Mouse (Mus musculus) cerebellum, postnatal 10 days (tissue): Measurements from ENCODE around the gene Mecom.

Source experiments
- DNase-seq, 2 experiments: peaks; one replicate each; pipeline ENCODE4 v3.0.0; 2021; ENCODE audit warnings: mixed read lengths in 2 of 2

The Mecom gene

DNA sequence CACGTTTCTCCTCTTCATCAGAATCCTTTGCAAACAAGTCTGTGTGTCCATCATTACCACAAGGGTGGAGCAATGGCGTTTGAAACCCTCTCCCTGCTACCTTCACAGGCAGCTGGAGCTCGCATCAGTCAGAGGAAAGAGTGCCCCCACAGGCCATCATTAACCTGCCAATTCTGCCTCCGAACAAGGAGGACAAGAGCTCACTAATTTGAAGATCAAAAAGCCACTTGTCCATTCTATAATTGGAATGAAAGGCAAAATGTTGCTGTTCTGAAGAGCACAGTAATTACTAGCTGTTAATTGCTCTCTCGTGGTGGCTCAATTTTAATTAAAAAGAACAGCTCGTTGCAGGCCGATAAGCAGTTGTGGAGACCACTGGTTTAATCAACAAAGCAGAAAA, 198.5 kb downstream of the Mecom start:
- peak; percentile 21 to 34 for DNase-seq

DNA sequence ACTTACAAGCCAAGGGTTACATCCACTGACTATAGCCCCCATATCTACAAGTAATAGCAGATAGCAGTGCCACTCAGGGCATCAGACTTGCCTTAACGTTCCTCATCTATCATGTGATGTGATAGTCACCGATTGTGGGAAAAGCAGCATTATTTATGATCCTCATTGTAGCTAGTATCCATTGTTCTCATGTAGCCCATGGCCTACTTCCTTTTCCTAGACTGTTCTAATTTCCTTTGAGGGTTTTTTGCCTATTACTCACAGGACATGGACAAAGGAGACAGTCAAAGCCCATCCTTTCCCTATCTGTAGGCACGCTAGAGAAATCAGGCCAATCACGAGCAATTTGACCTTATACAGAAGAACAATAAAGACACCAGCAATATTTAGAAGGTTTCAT, 203.7 kb downstream of the Mecom start:
- no peak for DNase-seq

- no peak for DNase-seq
Measured at GRCm38 (mm10) chr3:30332337-30332736, 215.5 kb downstream of the Mecom start.

DNA sequence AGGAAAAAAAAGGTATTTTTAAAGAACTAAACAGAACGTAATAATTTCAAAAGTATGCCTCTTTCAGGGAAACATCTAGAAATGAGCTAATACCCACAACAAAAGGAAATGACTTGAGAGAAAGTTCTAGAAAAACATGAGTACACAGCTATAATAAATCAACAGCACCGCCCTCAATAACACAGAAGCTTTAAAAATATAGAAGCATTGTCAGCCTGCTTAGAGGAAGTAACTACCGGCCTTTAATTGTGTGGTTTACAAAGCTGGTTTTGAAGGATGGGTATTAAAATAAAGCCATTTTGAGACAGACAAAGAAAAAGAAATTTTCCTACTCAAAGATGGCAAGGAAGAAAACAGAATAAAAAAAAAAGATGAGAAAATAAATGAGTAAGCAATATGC, 217.3 kb downstream of the Mecom start:
- no peak for DNase-seq

GRCm38 (mm10) chr3:30330021-30330420, 217.8 kb downstream of the Mecom start:
- DNase-seq = no peak

DNA sequence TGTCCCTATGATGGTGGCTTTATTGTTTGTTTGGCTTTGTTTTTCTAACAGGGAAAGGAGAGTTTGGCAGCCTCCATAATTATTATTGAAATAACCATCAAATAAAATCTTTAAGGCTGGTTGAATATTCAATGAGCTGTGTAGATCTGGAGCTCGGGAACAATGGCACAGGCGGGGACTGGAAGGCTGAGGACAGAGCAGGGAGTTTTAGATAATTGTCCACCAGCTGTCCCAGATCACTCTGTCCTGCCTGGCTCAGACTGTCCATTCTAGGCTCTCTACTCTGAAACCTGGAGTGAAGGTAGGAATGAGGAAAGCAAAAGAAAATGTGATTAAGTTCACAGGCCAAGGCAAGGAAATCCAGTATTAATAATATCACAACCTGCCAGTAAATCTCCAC, 232.9 kb downstream of the Mecom start:
- DNase-seq = no peak

DNA sequence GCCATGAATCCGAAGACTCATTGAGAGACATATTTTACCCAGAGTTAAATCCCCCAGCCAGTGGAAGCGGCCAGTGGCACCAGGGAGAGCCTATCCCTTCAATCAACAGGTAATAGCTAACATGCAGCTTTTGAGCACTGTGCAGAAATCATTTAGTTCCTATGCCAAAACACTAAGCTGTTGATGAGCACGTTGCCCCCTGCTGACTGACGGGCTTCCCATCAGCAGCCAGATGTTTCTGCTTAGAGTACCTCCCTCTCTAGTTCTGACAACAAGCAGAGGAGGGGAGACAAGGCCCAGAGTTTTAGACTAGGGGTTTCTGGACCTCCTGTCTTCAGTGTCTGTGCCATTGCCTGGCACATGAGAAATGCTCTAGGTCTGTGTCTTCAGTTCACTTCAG, 239.7 kb downstream of the Mecom start:
- DNase-seq = no peak

DNA sequence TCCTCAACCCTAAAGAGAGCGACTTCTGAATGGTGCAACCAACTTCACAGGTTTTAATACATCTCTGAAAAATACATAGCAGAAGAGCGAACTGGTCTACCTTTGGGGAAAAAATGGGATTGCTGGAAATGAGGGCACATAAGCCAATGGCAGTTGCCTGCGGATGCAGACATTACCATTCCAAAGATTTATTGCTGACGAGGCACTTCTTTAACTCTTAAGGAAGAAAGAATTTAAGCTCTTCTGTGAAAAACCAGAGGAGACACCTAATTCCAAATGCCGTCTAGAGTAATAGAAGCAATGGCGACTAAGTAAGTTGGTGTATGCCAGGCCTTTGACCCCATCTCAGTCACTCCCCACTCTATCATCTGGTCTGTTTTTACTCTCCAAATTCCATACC, 240.2 kb downstream of the Mecom start:
- no peak for DNase-seq

- no peak for DNase-seq
Measured at GRCm38 (mm10) chr3:30306080-30306479, 241.7 kb downstream of the Mecom start.

GRCm38 (mm10) chr3:30299460-30299859, 248.3 kb downstream of the Mecom start:
- peak; percentile 11 to 41 for DNase-seq

DNA sequence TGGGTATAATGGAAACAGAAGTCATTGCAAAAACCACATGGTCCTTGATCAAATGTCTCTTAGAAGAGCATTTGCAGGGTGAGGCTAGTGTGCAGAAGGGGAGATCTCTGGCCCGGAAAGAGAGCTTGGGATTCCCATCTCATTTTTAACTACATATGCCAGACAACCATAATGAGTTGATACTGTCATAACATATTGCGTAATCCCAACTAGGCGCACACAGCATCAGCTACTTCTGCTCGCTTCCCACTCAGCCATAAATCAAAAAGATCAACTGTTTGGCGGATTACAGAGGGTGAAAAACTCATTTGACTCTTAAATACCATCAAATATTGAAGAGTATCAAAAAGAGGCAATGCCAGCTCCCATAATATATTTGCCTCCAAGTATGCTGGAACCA, 253.4 kb downstream of the Mecom start:
- DNase-seq = no peak

DNA sequence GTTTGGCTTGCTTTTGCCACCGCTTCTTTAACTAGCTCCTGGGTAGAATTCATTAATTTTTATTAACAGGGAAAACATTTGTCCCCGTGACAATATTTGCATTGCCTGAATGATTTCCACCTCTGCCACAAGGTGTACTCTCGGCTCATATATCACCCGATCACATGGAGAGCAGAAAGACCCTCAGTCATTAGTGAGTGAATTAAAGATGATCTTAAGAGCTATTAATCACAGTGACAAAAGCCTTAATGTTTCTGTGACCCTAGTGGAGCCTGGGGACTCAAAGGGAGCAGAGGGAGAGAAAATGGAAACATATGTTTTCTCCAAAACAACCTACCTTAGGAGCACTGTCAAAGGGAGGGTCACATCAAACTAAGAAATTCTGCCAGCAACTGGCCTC, 261.3 kb downstream of the Mecom start:
- DNase-seq = no peak

DNA sequence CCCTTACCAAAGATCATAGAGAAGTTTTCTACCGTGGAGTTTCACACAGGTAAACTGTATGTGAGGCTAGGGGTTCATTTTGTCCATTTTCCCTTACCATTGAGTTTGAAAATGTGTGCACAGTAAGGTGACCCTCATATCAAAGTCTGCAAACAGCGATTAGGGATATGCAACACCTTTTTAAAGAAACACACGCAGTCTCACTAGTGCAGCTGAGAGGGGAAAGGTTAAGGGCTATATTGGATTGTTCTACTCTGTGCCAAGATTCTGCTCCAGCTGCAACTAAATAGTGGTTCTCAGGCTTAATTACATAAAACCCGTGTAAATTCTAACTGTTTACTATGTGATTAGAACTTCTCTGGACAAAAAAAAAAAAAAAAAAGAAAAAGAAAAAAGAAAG, 263.7 kb downstream of the Mecom start:
- no peak for DNase-seq

- DNase-seq = no peak
Measured at GRCm38 (mm10) chr3:30283562-30283961, 264.2 kb downstream of the Mecom start.

- no peak for DNase-seq
Measured at GRCm38 (mm10) chr3:30277569-30277968, 270.2 kb downstream of the Mecom start.

GRCm38 (mm10) chr3:30276099-30276498, 271.7 kb downstream of the Mecom start:
- peak; percentile 17 to 44 for DNase-seq

GRCm38 (mm10) chr3:30269253-30269652, 278.6 kb downstream of the Mecom start:
- DNase-seq = no peak

DNA sequence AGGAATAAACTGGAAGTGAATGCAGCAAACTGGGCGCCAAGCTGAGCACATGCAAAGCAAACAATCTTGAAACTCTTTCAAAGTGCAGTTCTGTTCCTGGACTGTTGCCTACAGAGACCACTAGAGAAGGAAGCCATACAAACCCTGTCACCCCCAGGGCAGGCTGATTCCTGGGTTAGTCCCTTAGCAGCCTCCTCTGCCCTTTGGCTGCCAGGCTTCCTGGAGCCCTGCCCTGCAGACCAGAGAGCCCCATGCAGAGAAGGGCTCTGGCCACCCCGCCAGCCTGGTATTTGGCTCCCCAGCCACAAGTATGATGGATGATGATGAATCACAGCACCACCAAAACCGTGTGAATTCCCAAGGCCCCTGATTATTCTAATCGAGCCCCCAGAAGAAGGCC, 286.9 kb downstream of the Mecom start:
- peak; percentile 4 to 36 for DNase-seq

GRCm38 (mm10) chr3:30258421-30258820, 289.4 kb downstream of the Mecom start:
- no peak for DNase-seq

DNA sequence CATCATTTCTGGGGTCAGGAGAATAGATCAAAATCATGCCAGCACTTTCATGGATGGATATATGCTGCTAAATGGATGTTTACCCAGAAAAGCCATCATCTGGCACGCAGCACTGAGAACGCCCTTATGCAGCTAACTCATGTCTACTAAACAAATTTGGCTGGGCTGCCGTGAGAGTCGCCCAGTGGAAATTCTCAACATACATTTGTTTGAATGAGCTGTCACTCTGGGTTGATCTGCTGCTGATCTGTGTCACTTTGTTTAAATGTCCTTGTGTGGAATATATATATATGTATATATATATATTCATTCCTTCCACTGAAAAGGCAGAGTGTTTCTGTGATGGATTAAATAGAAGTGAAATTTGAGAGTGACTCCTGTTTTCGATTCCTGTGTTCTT, 290.0 kb downstream of the Mecom start:
- DNase-seq = no peak

DNA sequence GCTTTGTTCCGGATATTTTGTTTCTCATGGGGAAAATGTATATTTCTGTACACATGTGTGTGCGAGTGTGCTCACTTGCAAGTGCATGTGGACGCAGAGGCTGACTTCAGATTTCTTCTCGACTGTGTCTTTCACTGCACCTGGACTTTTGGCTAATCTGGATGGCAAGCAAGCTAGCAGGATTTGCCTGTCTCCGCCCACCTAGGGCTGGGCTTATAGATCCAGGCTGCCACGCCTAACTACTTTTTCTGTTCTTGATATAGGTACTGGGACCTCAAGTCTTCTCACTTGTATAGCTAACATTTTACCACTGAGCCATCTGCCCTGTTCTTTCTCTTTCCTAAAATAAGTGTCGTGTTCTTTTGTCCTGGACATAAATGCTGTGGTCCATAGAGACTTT, 290.9 kb downstream of the Mecom start:
- no peak for DNase-seq

GRCm38 (mm10) chr3:30255828-30256227, 292.0 kb downstream of the Mecom start:
- DNase-seq = no peak

DNA sequence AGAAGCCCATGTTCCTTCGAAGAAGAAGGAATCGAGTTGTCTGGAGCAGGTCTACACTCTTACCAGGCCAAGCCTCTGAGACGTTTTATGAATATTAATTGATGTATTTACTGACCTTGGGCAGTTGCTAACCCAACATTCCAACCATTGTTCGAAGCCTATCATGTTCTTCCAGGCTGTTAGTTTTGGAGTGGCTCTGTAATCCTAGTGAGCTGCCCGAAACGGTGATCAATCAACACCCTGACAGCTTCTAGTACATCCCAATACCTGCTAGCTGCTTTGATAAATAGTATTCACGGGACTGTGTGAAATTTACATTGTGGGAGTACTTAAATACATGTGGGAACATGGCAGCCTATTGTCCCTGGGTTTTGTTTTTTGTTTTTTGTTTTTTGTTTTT, 293.4 kb downstream of the Mecom start:
- DNase-seq = no peak

DNA sequence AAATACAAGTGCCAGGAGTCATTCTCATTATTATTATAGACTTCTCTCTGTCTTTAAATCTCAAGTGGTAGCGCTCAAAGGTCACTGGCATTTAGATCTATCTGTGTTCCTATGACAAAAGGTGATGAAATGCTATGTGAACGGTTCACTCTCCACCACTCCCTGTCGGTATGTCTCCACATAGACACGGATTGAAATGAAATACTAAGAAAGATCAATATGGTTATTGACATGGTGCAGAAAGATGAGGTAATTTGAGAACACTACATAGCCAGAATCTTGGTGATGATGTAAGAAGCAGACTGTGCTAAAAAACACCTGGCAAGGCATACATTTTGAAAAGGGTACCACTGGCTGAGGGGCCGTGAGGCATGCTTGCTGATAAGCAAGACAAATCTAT, 294.1 kb downstream of the Mecom start:
- DNase-seq = no peak

- no peak for DNase-seq
Measured at GRCm38 (mm10) chr3:30248656-30249384, 299.0 kb downstream of the Mecom start.
